Mouse (Mus musculus): ENCODE results near the gene 1700003F12Rik.

The 1700003F12Rik gene

GRCm38 (mm10) chr2:154576876-154577743, 30.2 kb downstream of the 1700003F12Rik start:
- DNase-seq (ENCODE audit: low spot score): peak; percentile 81

GRCm38 (mm10) chr2:154577744-154578067, 30.8 kb downstream of the 1700003F12Rik start:
- DNase-seq (ENCODE audit: low spot score): no peak

- no peak for DNase-seq (ENCODE audit: low spot score)
Measured at GRCm38 (mm10) chr2:154580586-154580985, 33.7 kb downstream of the 1700003F12Rik start.

GRCm38 (mm10) chr2:154581421-154581820, 34.5 kb downstream of the 1700003F12Rik start:
- no peak for DNase-seq (ENCODE audit: low spot score)

GRCm38 (mm10) chr2:154583906-154584872, 37.3 kb downstream of the 1700003F12Rik start:
- DNase-seq (ENCODE audit: low spot score): peak; percentile 62

- DNase-seq (ENCODE audit: low spot score): no peak
Measured at GRCm38 (mm10) chr2:154584931-154585601, 38.2 kb downstream of the 1700003F12Rik start.

- peak; percentile 60 for DNase-seq (ENCODE audit: low spot score)
Measured at GRCm38 (mm10) chr2:154586405-154586804, 39.5 kb downstream of the 1700003F12Rik start.

GRCm38 (mm10) chr2:154589051-154589450, 42.2 kb downstream of the 1700003F12Rik start:
- DNase-seq (ENCODE audit: low spot score): no peak

GRCm38 (mm10) chr2:154591239-154591638, 44.4 kb downstream of the 1700003F12Rik start:
- no peak for DNase-seq (ENCODE audit: low spot score)

GRCm38 (mm10) chr2:154593025-154593424, 46.1 kb downstream of the 1700003F12Rik start:
- DNase-seq (ENCODE audit: low spot score): peak; percentile 38

- no peak for DNase-seq (ENCODE audit: low spot score)
Measured at GRCm38 (mm10) chr2:154595775-154596174, 48.9 kb downstream of the 1700003F12Rik start.

- DNase-seq (ENCODE audit: low spot score): no peak
Measured at GRCm38 (mm10) chr2:154597399-154597798, 50.5 kb downstream of the 1700003F12Rik start.

Measured in retina, embryonic 14.5 days (tissue).